Mouse (Mus musculus): ENCODE data around the gene Slc7a5.

Slc7a5 gene

GRCm38 (mm10) chr8:121935341-121936294 lies 28.1 kb upstream of the Slc7a5 start:
- DNase-seq (ENCODE audit: low read depth), result no peak

GRCm38 (mm10) chr8:121934923-121935322 lies 27.4 kb upstream of the Slc7a5 start:
- no peak for DNase-seq (ENCODE audit: low read depth)

GRCm38 (mm10) chr8:121934506-121934905 lies 27.0 kb upstream of the Slc7a5 start:
- no peak for DNase-seq (ENCODE audit: low read depth)

GRCm38 (mm10) chr8:121932668-121933520 lies 25.4 kb upstream of the Slc7a5 start:
- no peak for DNase-seq (ENCODE audit: low read depth)

- no peak for DNase-seq (ENCODE audit: low read depth)
Measured at GRCm38 (mm10) chr8:121932026-121932667, 24.7 kb upstream of the Slc7a5 start.

GRCm38 (mm10) chr8:121931571-121931970 lies 24.1 kb upstream of the Slc7a5 start:
- DNase-seq (ENCODE audit: low read depth), result no peak

GRCm38 (mm10) chr8:121930047-121930446 lies 22.6 kb upstream of the Slc7a5 start:
- DNase-seq (ENCODE audit: low read depth), result no peak

GRCm38 (mm10) chr8:121927316-121927715 lies 19.8 kb upstream of the Slc7a5 start:
- DNase-seq (ENCODE audit: low read depth), result no peak

GRCm38 (mm10) chr8:121926266-121926665 lies 18.8 kb upstream of the Slc7a5 start:
- no peak for DNase-seq (ENCODE audit: low read depth)

GRCm38 (mm10) chr8:121925624-121926023 lies 18.1 kb upstream of the Slc7a5 start:
- peak; percentile 71 for DNase-seq (ENCODE audit: low read depth)

- no peak for DNase-seq (ENCODE audit: low read depth)
Measured at GRCm38 (mm10) chr8:121924681-121925080, 17.2 kb upstream of the Slc7a5 start.

GRCm38 (mm10) chr8:121922101-121922500 lies 14.6 kb upstream of the Slc7a5 start:
- no peak for DNase-seq (ENCODE audit: low read depth)

GRCm38 (mm10) chr8:121921582-121921981 lies 14.1 kb upstream of the Slc7a5 start:
- DNase-seq (ENCODE audit: low read depth), result no peak

- no peak for DNase-seq (ENCODE audit: low read depth)
Measured at GRCm38 (mm10) chr8:121919731-121920130, 12.2 kb upstream of the Slc7a5 start.

GRCm38 (mm10) chr8:121919158-121919557 lies 11.7 kb upstream of the Slc7a5 start:
- DNase-seq (ENCODE audit: low read depth), result no peak

- DNase-seq (ENCODE audit: low read depth), result no peak
Measured at GRCm38 (mm10) chr8:121913378-121913777, 5.9 kb upstream of the Slc7a5 start.

GRCm38 (mm10) chr8:121912831-121913230 lies 5.3 kb upstream of the Slc7a5 start:
- DNase-seq (ENCODE audit: low read depth), result no peak

- no peak for DNase-seq (ENCODE audit: low read depth)
Measured at GRCm38 (mm10) chr8:121911987-121912386, 4.5 kb upstream of the Slc7a5 start.

- no peak for DNase-seq (ENCODE audit: low read depth)
Measured at GRCm38 (mm10) chr8:121911400-121911799, 3.9 kb upstream of the Slc7a5 start.

- DNase-seq (ENCODE audit: low read depth), result peak; percentile 91
Measured at GRCm38 (mm10) chr8:121909663-121910062, 2.2 kb upstream of the Slc7a5 start.

- no peak for DNase-seq (ENCODE audit: low read depth)
Measured at GRCm38 (mm10) chr8:121909148-121909541, 1.7 kb upstream of the Slc7a5 start.
